Mouse (Mus musculus) ES-Bruce4 (cell line): ENCODE measurements around the gene Cbfa2t2.

ENCODE experiments used
- CTCF ChIP-seq: IDR thresholded peaks from one replicate; pipeline ENCODE4 v1.8.1; 2011; ENCODE audit warnings: low read depth, low read length
- EP300 ChIP-seq: IDR thresholded peaks from 2 replicates; pipeline ENCODE4 v1.6.1; 2011; ENCODE audit warnings: low read depth, low read length; ENCODE audit not compliant: insufficient read depth

GRCm38 (mm10) chr2:154432696-154433095, 3.6 kb upstream of the Cbfa2t2 start:
- TF ChIP-seq CTCF = no peak
- TF ChIP-seq EP300 = no peak
